Mouse (Mus musculus): ENCODE measurements at regions not wholly inside any gene's neighbourhood (a gene's known extent, or its start where the extent isn't known, plus 50 kb on each side); places are given as distances from the start of the nearest gene placed in this dataset.

DNA sequence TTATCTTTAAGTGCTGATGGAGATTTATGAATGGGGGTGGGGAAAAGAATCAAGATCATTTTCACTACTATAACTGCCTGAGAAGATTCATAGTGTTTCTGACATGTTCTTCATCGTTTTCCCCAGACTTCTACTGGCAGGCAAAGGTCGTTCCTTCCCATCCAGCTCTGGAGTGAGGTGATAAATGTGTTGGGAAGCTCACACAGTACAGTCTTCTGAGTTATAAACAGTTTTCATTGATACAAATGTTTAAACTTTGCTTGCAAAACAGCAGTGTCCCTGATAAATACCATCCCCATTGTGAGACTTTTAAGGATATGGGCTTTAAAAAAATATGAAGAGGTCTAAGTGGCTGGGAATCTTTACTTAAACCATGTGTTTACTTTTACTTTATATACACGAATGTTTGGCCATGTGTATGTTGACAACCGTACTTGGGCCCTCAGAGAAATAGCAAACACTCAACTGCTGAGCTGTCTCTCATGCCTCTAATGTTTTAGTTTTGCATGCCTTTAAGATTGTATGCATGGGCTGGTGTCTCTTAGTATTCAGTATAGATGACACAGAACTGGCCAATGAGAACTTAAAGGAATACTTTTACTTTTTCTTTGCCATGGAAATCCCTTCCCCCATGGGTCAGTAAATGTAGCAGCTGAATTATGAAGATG, 189.8 kb upstream of the Rora start:
- no peak for DNase-seq (ENCODE audit: low spot score)

DNA sequence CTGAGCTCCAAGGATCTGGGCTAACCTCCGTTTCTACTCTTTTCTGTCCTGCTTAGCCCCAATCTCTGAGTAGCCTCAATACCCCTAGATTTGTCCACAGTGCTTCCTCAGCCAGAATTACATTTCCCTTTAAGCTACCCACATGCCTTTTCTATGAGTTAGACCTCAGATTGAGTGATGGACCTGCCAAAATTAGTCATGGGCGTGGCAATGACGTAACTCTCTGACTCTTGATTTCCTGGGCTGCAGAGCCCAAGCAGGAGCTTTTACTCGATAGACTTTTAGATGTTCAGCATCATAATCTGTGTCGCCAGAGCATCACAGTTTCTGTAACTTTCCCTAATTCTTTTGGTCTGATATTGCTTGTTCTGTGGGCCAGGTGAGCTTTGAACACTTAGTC, 186.9 kb upstream of the Rora start:
- DNase-seq (ENCODE audit: low spot score): no peak

DNA sequence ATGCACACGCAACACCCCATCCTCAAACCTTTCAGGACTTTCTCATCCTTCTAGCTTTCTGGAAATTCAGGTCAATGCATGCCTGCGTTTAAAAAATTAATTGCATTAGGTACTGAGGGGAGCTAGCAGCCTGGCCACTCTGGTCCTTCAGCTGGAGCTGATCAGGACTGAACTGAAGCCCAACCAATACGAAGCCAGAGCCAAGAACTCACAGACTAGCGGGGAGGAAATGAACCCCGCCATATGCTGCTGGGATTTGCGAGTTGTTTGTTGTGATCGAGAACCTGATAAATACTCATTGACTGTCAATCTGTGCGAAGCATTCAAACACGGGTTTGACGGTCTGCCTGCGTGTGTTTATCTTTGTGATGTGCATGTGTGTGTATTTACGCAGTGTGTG, 177.2 kb upstream of the Rora start:
- no peak for DNase-seq (ENCODE audit: low spot score)

DNA sequence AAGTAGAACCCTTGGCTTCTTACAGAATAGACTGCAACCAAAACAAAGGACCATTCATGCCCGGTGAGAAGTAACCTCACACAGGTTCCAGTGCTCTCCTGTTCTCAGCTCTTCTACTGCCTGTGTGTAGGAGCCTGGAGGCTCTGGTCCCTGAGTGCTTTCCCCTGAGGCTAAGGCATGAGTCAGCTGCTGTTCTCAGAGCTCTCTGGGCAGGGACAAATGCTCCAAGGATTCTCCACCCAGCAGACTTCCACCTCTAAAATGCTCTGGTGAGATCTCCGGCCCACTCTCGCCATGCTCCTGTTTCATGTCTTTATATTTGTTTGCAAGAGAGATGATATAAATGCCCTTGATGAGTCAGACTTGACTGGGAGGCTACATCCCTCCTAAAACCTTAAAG, 176.1 kb upstream of the Rora start:
- no peak for DNase-seq (ENCODE audit: low spot score)

DNA sequence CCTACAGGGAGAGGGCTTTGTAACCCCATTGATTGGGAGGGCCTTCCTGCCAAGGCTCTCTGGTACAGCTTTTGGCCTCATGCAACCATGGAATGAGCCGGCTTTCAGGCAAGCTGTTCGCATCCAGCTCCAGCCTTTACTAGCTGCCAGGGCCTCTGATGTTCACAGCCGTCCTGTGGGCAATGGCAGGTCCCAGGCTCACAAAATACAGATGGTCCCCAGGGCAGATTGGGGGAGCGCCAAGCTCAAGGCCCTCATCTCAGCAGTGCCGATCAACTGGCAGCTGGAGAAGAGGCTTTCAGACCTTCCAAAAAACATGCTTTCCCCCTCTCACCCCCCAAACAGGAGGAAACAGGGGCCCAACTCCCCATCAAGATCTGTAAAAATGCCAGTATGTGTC, 166.9 kb upstream of the Rora start:
- no peak for DNase-seq (ENCODE audit: low spot score)

DNA sequence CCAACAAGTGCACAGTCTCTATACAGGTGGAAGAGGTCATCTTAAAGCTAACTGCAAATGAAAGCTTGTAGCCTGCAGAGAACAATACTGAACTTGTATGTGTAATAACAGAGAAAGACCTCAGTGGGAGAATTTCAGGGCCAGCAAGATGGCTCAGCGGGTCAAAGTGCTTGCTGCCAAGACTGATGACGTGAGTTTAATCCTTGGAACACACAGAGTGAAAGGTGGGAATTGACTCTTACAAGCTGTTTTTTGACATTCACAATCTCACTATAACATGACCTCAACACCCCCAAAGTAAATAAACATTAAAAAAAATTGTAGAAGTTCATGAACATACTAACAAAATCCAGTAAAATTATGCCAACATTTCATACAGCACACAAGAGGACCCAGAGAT, 162.4 kb upstream of the Rora start:
- no peak for DNase-seq (ENCODE audit: low spot score)

DNA sequence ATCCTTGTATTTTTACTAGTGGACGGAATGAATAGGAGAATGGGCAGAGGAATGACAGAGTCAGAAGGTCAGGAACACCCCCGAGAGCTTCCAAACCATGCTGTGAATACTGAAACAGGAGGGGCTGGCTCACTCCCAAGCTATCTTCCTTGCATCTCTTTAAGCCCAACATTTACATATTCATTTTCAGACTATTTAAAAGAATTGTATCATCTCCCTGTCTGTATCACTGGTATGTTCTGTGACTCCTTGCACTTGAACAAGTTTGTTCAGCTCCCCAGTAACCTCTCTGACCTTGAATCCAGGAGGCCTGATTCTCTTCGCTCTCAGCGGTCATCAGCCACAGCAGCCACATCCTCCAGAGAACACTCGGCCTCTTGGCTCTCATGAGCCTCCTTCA, 132.4 kb upstream of the Rora start:
- DNase-seq (ENCODE audit: low spot score): no peak

DNA sequence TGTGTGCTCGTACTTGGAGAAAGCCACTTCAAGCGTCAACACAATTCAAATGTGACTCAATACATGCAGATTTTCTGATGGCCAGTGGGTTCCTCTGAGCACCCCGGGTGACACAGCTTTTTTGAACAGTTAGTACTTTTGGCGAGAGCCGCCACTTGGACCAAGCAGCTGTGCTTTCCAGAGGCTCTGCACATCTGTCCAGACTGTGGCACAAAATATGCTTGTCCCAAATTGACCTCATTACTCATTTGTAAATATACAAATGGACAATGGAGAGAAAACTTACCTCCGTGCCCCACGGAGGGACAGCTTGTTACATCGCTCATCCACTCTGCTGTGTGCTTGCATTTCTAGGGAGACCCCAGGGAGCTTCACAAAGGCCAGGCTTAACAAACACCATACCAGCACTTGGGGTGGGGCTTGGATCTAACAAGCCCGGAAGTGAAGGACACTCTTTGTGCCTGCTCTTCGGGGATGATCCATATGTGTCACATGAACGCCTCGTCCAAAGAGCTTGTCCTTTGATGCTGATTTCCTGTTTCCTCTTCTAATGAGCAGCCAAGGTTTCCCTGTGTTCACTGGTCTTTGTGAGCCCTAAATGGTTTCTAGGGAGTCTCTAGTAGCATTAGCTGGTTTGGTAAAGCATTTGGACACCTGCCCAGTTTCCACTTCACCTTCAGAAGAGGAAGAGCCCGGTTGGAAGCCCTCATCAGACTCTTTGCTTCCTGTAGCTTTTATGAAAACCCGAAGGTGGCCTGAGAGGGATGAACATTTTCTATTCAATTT, 91.6 kb upstream of the Rora start:
- no peak for DNase-seq (ENCODE audit: low spot score)

DNA sequence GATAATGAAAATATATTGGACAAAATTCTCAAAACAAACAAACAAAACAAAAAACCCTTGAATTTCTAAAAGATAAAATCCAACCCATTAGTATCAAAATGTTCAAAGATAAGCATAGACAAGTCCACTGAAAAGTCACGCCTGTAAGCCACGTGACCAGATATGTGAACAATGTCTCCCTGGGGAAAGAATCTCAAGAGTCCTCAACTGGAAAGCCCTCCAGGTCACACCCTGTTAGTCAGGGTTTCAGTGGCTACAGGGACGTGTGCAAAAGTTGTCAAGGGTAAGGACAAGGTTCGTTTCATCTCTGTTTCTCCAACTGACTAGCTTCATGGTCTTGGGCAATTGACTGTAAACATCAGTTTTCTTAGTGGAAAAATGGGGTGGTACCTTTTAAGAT, 90.4 kb upstream of the Rora start:
- no peak for DNase-seq (ENCODE audit: low spot score)

DNA sequence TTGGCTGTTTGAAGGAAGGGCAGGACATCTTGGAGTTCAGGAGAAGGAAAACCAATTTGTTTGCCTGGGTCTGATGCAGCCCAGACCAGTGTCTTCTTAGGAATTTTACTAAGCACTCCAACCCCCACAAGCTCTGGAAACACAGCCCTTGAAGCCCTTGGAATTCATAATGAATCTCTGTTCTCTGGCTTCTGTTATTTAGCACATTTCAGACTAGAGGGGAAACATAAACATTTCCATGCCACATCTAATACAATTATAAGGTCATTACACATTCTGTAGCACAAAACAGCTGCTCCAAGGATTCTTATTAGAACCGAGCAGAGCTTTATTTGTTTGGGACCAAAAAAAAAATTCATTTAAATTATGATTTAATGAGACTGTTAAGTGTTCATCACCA, 67.8 kb upstream of the Rora start:
- no peak for DNase-seq (ENCODE audit: low spot score)

DNA sequence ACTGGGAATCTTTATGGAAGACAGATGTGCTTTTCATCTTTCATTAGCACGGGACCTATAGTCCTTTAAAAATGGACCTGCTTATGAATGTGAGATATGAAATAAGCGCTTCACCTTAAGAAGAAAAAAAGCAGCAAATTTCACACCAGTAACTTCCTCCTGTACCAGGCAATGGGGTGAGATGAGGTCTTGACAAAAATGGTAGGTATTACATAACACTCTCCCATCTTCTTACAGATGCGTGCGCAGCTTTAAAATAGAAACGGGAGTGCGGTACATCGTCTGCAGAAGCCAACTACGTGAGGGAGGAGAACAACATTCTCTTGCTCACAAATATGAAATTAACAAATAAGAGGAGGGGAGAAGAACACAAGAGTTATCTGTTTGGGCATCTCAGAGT, 62.6 kb upstream of the Rora start:
- no peak for DNase-seq (ENCODE audit: low spot score)

DNA sequence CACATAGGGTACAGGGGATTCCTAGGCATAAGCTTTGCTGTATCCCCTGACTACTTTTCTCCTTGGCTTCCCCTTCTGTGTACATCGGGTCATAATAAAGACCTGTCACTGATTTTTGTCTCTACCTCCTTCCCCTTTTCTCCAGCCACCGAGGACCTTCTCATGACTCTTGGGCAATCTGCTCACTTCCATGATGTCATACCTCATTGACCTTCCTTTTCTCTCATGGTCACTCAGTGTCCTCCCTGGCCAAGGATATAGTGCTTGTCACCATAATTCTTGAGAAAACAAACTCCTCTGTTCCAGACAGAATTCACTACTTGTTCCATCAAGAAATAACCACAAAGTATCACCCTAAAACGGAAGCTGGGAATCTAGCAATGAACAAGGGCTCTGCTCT, 60.6 kb upstream of the Rora start:
- DNase-seq (ENCODE audit: low spot score): no peak

DNA sequence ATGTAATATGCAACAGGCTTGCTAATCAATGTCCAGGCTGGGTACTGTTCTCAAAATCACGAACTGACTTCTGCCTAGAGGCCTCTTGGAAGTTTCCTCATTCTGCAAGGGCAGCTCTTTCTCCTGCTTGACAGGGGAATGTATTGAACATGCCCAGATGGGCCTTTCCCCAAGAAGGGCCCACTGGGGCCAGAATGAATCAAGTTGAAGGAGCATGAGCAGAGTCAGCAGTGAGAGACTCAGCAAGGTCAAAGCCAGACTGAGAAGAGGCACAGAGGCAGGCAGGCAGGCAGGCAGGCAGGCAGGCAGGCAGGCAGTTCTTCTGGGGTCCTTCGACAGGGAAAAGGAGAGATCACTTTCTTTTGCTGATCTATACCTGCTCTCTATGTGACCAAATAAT, 59.0 kb upstream of the Rora start:
- DNase-seq (ENCODE audit: low spot score): no peak
